Mouse (Mus musculus): Measurements from ENCODE around the gene 2310034C09Rik. TPM values are rescaled to one million over a fixed set of nuclear protein-coding genes. Genes with fewer than 3 reads are reported as not detected.
"Not testable (repeated sequence)": the region's sequence is repeated elsewhere in the genome, so short reads cannot be mapped to it uniquely, and the experiment has no call there.

2310034C09Rik gene
- polyA plus RNA-seq, 1 experiment from 2014 or later: not detected

- 78% methylated on average over 4 of the region's 4 CpGs for WGBS
Observed at GRCm38 (mm10) chr16:88744750-88745340, 13.8 kb upstream of the 2310034C09Rik start.

GRCm38 (mm10) chr16:88747943-88748342 lies 10.7 kb upstream of the 2310034C09Rik start:
- H3K27me3 ChIP-seq (replicated peaks; ENCODE audit: control insufficient read depth, insufficient read depth, low read length): no peaks in the 10 kb centered on the region
- H3K4me3 ChIP-seq (ENCODE audit: low read depth, low read length): no peak overlapping the region
- ATAC-seq: no peak
- H3K4me2 ChIP-seq (replicated peaks; ENCODE audit: low read depth): no peak overlapping the region
- no peaks in the 10 kb centered on the region for H3K4me1 ChIP-seq (replicated peaks; ENCODE audit: control insufficient read depth, insufficient read depth, low read length)
- H3K9me3 ChIP-seq (ENCODE audit: control insufficient read depth): no peaks in the 10 kb centered on the region
- TF ChIP-seq CTCF (IDR thresholded peaks at IDR 0.05; ENCODE audit: low read depth): no peak
- no peak overlapping the region for H3K27ac ChIP-seq (ENCODE audit: low read depth, low read length)
- 69% methylated on average over 4 of the region's 4 CpGs for WGBS
- H3K9ac ChIP-seq (ENCODE audit: low read depth, low read length): no peak overlapping the region
- H3K36me3 ChIP-seq (ENCODE audit: control insufficient read depth, insufficient read depth): no peaks in the 10 kb centered on the region

More at GRCm38 (mm10) chr16:88744750-88745340, 13.8 kb upstream of the 2310034C09Rik start:
- H3K27me3 ChIP-seq (replicated peaks; ENCODE audit: control insufficient read depth, insufficient read depth, low read length): no peaks in the 10 kb centered on the region
- H3K9ac ChIP-seq (ENCODE audit: low read depth, low read length): no peak overlapping the region
- H3K4me3 ChIP-seq (ENCODE audit: low read depth, low read length): no peak overlapping the region
- H3K4me2 ChIP-seq (replicated peaks; ENCODE audit: low read depth): no peak overlapping the region
- no peak overlapping the region for H3K27ac ChIP-seq (ENCODE audit: low read depth, low read length)
- peak; percentile 25; the same call in 1 of the 2 replicates for ATAC-seq
- no peaks in the 10 kb centered on the region for H3K36me3 ChIP-seq (ENCODE audit: control insufficient read depth, insufficient read depth)
- no peak for TF ChIP-seq CTCF (IDR thresholded peaks at IDR 0.05; ENCODE audit: low read depth)
- H3K4me1 ChIP-seq (replicated peaks; ENCODE audit: control insufficient read depth, insufficient read depth, low read length): no peaks in the 10 kb centered on the region
- H3K9me3 ChIP-seq (ENCODE audit: control insufficient read depth): no peaks in the 10 kb centered on the region

GRCm38 (mm10) chr16:88751535-88751934 lies 7.1 kb upstream of the 2310034C09Rik start, which contains the start of gene Krtap13:
Gene Krtap13, minus strand, starts transcription at chr16:88751635.
- H3K27me3 ChIP-seq (replicated peaks; ENCODE audit: control insufficient read depth, insufficient read depth, low read length); ATAC-seq; H3K27ac ChIP-seq (ENCODE audit: low read depth, low read length); H3K4me3 ChIP-seq (ENCODE audit: low read depth, low read length); H3K9me3 ChIP-seq (ENCODE audit: control insufficient read depth); H3K4me2 ChIP-seq (replicated peaks; ENCODE audit: low read depth); H3K9ac ChIP-seq (ENCODE audit: low read depth, low read length); H3K36me3 ChIP-seq (ENCODE audit: control insufficient read depth, insufficient read depth); H3K4me1 ChIP-seq (replicated peaks; ENCODE audit: control insufficient read depth, insufficient read depth, low read length): not testable (repeated sequence)
- 83% methylated on average over 3 of the region's 3 CpGs for WGBS

GRCm38 (mm10) chr16:88774106-88774505 lies 15.5 kb downstream of the 2310034C09Rik start, which contains the start of gene 2310057N15Rik:
Gene 2310057N15Rik, minus strand, starts transcription at chr16:88774206.
- Histone ChIP-seq H3K27me3 (replicated peaks; ENCODE audit: control insufficient read depth, insufficient read depth, low read length) (no peaks in the 10 kb centered on the region), H3K36me3 (ENCODE audit: control insufficient read depth, insufficient read depth) (no peaks in the 10 kb centered on the region), H3K4me1 (replicated peaks; ENCODE audit: control insufficient read depth, insufficient read depth, low read length) (no peaks in the 10 kb centered on the region), H3K4me3 (ENCODE audit: low read depth, low read length) (no peak within 1 kb of the TSS), H3K9me3 (ENCODE audit: control insufficient read depth) (no peaks in the 10 kb centered on the region), H3K27ac (ENCODE audit: low read depth, low read length) (no peak within 1 kb of the TSS), H3K4me2 (replicated peaks; ENCODE audit: low read depth) (no peak within 1 kb of the TSS), H3K9ac (ENCODE audit: low read depth, low read length) (no peak within 1 kb of the TSS)
- no peak for ATAC-seq
- WGBS: 90% methylated on average over 2 of the region's 2 CpGs
- no peak for TF ChIP-seq CTCF (IDR thresholded peaks at IDR 0.05; ENCODE audit: low read depth)

GRCm38 (mm10) chr16:88777596-88777995 lies 18.9 kb downstream of the 2310034C09Rik start, which contains the start of gene Gm5965:
Gene Gm5965, plus strand, starts transcription at chr16:88777896.
- no peak within 1 kb of the TSS for H3K4me3 ChIP-seq (ENCODE audit: low read depth, low read length)
- H3K36me3 ChIP-seq (ENCODE audit: control insufficient read depth, insufficient read depth): no peaks in the 10 kb centered on the region
- H3K27me3 ChIP-seq (replicated peaks; ENCODE audit: control insufficient read depth, insufficient read depth, low read length): no peaks in the 10 kb centered on the region
- no peak within 1 kb of the TSS for H3K9ac ChIP-seq (ENCODE audit: low read depth, low read length)
- WGBS: 86% methylated on average over 5 of the region's 6 CpGs
- ATAC-seq: no peak
- H3K4me1 ChIP-seq (replicated peaks; ENCODE audit: control insufficient read depth, insufficient read depth, low read length): no peaks in the 10 kb centered on the region
- H3K9me3 ChIP-seq (ENCODE audit: control insufficient read depth): no peaks in the 10 kb centered on the region
- no peak within 1 kb of the TSS for H3K27ac ChIP-seq (ENCODE audit: low read depth, low read length)
- no peak for TF ChIP-seq CTCF (IDR thresholded peaks at IDR 0.05; ENCODE audit: low read depth)
- no peak within 1 kb of the TSS for H3K4me2 ChIP-seq (replicated peaks; ENCODE audit: low read depth)

- H3K36me3 ChIP-seq (ENCODE audit: control insufficient read depth, insufficient read depth): no peaks in the 10 kb centered on the region
- no peak overlapping the region for H3K27ac ChIP-seq (ENCODE audit: low read depth, low read length)
- 77% methylated on average over 2 of the region's 2 CpGs for WGBS
- H3K9me3 ChIP-seq (ENCODE audit: control insufficient read depth): no peaks in the 10 kb centered on the region
- no peaks in the 10 kb centered on the region for H3K4me1 ChIP-seq (replicated peaks; ENCODE audit: control insufficient read depth, insufficient read depth, low read length)
- H3K4me2 ChIP-seq (replicated peaks; ENCODE audit: low read depth): no peak overlapping the region
- no peaks in the 10 kb centered on the region for H3K27me3 ChIP-seq (replicated peaks; ENCODE audit: control insufficient read depth, insufficient read depth, low read length)
- no peak overlapping the region for H3K4me3 ChIP-seq (ENCODE audit: low read depth, low read length)
- TF ChIP-seq CTCF (IDR thresholded peaks at IDR 0.05; ENCODE audit: low read depth): no peak
- no peak overlapping the region for H3K9ac ChIP-seq (ENCODE audit: low read depth, low read length)
- ATAC-seq: no peak
Observed at GRCm38 (mm10) chr16:88786786-88787185, 28.1 kb downstream of the 2310034C09Rik start.

Other genes starting within 250 kb of the 2310034C09Rik start
- gene Cldn8, start 195.7 kb upstream of the 2310034C09Rik start, polyA plus RNA-seq (2015; fragmentation: Nextera tagmentation; extraction: Ambion mirVana): 48.9 and 56.8 TPM in 2 replicates
- not detected in 2 replicates for gene Krtap24-1, start 146.6 kb upstream of the 2310034C09Rik start, polyA plus RNA-seq (2015; fragmentation: Nextera tagmentation; extraction: Ambion mirVana)
- not detected in 2 replicates for gene 2310079G19Rik, start 131.2 kb upstream of the 2310034C09Rik start, polyA plus RNA-seq (2015; fragmentation: Nextera tagmentation; extraction: Ambion mirVana)
- 0.37 and 2.0 TPM in 2 replicates for gene Krtap26-1, start 111.1 kb upstream of the 2310034C09Rik start, polyA plus RNA-seq (2015; fragmentation: Nextera tagmentation; extraction: Ambion mirVana)
- gene Krtap27-1, start 87.2 kb upstream of the 2310034C09Rik start, polyA plus RNA-seq (2015; fragmentation: Nextera tagmentation; extraction: Ambion mirVana): not detected in 2 replicates
- not detected in 2 replicates for gene 2310061N02Rik, start 50.9 kb upstream of the 2310034C09Rik start, polyA plus RNA-seq (2015; fragmentation: Nextera tagmentation; extraction: Ambion mirVana)
- gene Krtap13-1, start 30.0 kb upstream of the 2310034C09Rik start, polyA plus RNA-seq (2015; fragmentation: Nextera tagmentation; extraction: Ambion mirVana): not detected in 2 replicates
- gene Krtap13, start 7.2 kb upstream of the 2310034C09Rik start, polyA plus RNA-seq (2015; fragmentation: Nextera tagmentation; extraction: Ambion mirVana): not detected in 2 replicates
- gene 2310057N15Rik, start 15.4 kb downstream of the 2310034C09Rik start, polyA plus RNA-seq (2015; fragmentation: Nextera tagmentation; extraction: Ambion mirVana): not detected in 2 replicates
- gene Gm5965, start 19.0 kb downstream of the 2310034C09Rik start, polyA plus RNA-seq (2015; fragmentation: Nextera tagmentation; extraction: Ambion mirVana): not detected in 2 replicates
- gene Gm20741, start 53.4 kb downstream of the 2310034C09Rik start, polyA plus RNA-seq (2015; fragmentation: Nextera tagmentation; extraction: Ambion mirVana): not detected in 2 replicates
- not detected in 2 replicates for gene Krtap15, start 61.4 kb downstream of the 2310034C09Rik start, polyA plus RNA-seq (2015; fragmentation: Nextera tagmentation; extraction: Ambion mirVana)
- gene Krtap14, start 67.3 kb downstream of the 2310034C09Rik start, polyA plus RNA-seq (2015; fragmentation: Nextera tagmentation; extraction: Ambion mirVana): not detected in 2 replicates
- not detected in 2 replicates for gene Krtap19-1, start 110.6 kb downstream of the 2310034C09Rik start, polyA plus RNA-seq (2015; fragmentation: Nextera tagmentation; extraction: Ambion mirVana)
- gene Krtap19-2, start 115.4 kb downstream of the 2310034C09Rik start, polyA plus RNA-seq (2015; fragmentation: Nextera tagmentation; extraction: Ambion mirVana): not detected in 2 replicates
- gene Krtap19-3, start 119.2 kb downstream of the 2310034C09Rik start, polyA plus RNA-seq (2015; fragmentation: Nextera tagmentation; extraction: Ambion mirVana): not detected in 2 replicates
- gene Krtap19-4, start 126.2 kb downstream of the 2310034C09Rik start, polyA plus RNA-seq (2015; fragmentation: Nextera tagmentation; extraction: Ambion mirVana): not detected in 2 replicates
- gene Krtap19-5, start 137.6 kb downstream of the 2310034C09Rik start, polyA plus RNA-seq (2015; fragmentation: Nextera tagmentation; extraction: Ambion mirVana): not detected in 2 replicates
- not detected in 2 replicates for gene Krtap19-9b, start 173.4 kb downstream of the 2310034C09Rik start, polyA plus RNA-seq (2015; fragmentation: Nextera tagmentation; extraction: Ambion mirVana)
- gene Krtap16-3, start 204.0 kb downstream of the 2310034C09Rik start, polyA plus RNA-seq (2015; fragmentation: Nextera tagmentation; extraction: Ambion mirVana): not detected in 2 replicates

All from intestine, postnatal 0 days (tissue).